Mouse (Mus musculus): ENCODE measurements around the gene Dpp3. TPM values are rescaled to one million over a fixed set of nuclear protein-coding genes. Genes with fewer than 3 reads are reported as not detected.

Gene Dpp3
- polyA plus RNA-seq, 1 experiment from 2014 or later: 87.8 TPM

Other genes with a start within 250 kb of the Dpp3 start
- gene Gm960, start 229.6 kb downstream of the Dpp3 start, polyA plus RNA-seq (2014; fragmentation: Nextera tagmentation; extraction: Ambion mirVana): 1.2 TPM in 2 replicates
- gene Sptbn2, start 217.1 kb downstream of the Dpp3 start, polyA plus RNA-seq (2014; fragmentation: Nextera tagmentation; extraction: Ambion mirVana): 0.42 and 0.49 TPM in 2 replicates
- gene Rbm4b, start 171.8 kb downstream of the Dpp3 start, polyA plus RNA-seq (2014; fragmentation: Nextera tagmentation; extraction: Ambion mirVana): 37.0 and 43.4 TPM in 2 replicates
- gene Rbm4, start 134.4 kb downstream of the Dpp3 start, polyA plus RNA-seq (2014; fragmentation: Nextera tagmentation; extraction: Ambion mirVana): 54.0 and 58.0 TPM in 2 replicates
- gene Gm21992, start 116.7 kb downstream of the Dpp3 start, polyA plus RNA-seq (2014; fragmentation: Nextera tagmentation; extraction: Ambion mirVana): 19.8 and 24.0 TPM in 2 replicates
- 58.0 and 67.5 TPM in 2 replicates for gene Rbm14, start 116.7 kb downstream of the Dpp3 start, polyA plus RNA-seq (2014; fragmentation: Nextera tagmentation; extraction: Ambion mirVana)
- gene Ccs, start 89.0 kb downstream of the Dpp3 start, polyA plus RNA-seq (2014; fragmentation: Nextera tagmentation; extraction: Ambion mirVana): 37.5 and 38.8 TPM in 2 replicates
- not detected in 2 replicates for gene Ccdc87, start 88.9 kb downstream of the Dpp3 start, polyA plus RNA-seq (2014; fragmentation: Nextera tagmentation; extraction: Ambion mirVana)
- 23.3 and 30.2 TPM in 2 replicates for gene Ctsf, start 73.2 kb downstream of the Dpp3 start, polyA plus RNA-seq (2014; fragmentation: Nextera tagmentation; extraction: Ambion mirVana)
- 4.5 and 5.2 TPM in 2 replicates for gene Actn3, start 50.4 kb downstream of the Dpp3 start, polyA plus RNA-seq (2014; fragmentation: Nextera tagmentation; extraction: Ambion mirVana)
- gene Zdhhc24, start 49.6 kb downstream of the Dpp3 start, polyA plus RNA-seq (2014; fragmentation: Nextera tagmentation; extraction: Ambion mirVana): 7.1 and 8.9 TPM in 2 replicates
- 1.9 and 2.9 TPM in 2 replicates for gene Bbs1, start 21.7 kb downstream of the Dpp3 start, polyA plus RNA-seq (2014; fragmentation: Nextera tagmentation; extraction: Ambion mirVana)
- 0.86 and 1.1 TPM in 2 replicates for gene Peli3, start 14.8 kb upstream of the Dpp3 start, polyA plus RNA-seq (2014; fragmentation: Nextera tagmentation; extraction: Ambion mirVana)
- 117 and 129 TPM in 2 replicates for gene Mrpl11, start 33.9 kb upstream of the Dpp3 start, polyA plus RNA-seq (2014; fragmentation: Nextera tagmentation; extraction: Ambion mirVana)
- gene Npas4, start 62.0 kb upstream of the Dpp3 start, polyA plus RNA-seq (2014; fragmentation: Nextera tagmentation; extraction: Ambion mirVana): 0.11 and 0.13 TPM in 2 replicates
- 8.2 and 10.3 TPM in 2 replicates for gene Slc29a2, start 95.6 kb upstream of the Dpp3 start, polyA plus RNA-seq (2014; fragmentation: Nextera tagmentation; extraction: Ambion mirVana)
- gene B4gat1, start 110.5 kb upstream of the Dpp3 start, polyA plus RNA-seq (2014; fragmentation: Nextera tagmentation; extraction: Ambion mirVana): 37.4 and 46.9 TPM in 2 replicates
- gene AC124502.3, start 110.6 kb upstream of the Dpp3 start, polyA plus RNA-seq (2014; fragmentation: Nextera tagmentation; extraction: Ambion mirVana): 0.93 and 2.0 TPM in 2 replicates
- 35.3 and 36.4 TPM in 2 replicates for gene Brms1, start 113.1 kb upstream of the Dpp3 start, polyA plus RNA-seq (2014; fragmentation: Nextera tagmentation; extraction: Ambion mirVana)
- gene Rin1, start 122.2 kb upstream of the Dpp3 start, polyA plus RNA-seq (2014; fragmentation: Nextera tagmentation; extraction: Ambion mirVana): 3.0 and 4.3 TPM in 2 replicates
- 24.2 and 27.3 TPM in 2 replicates for gene Cd248, start 139.8 kb upstream of the Dpp3 start, polyA plus RNA-seq (2014; fragmentation: Nextera tagmentation; extraction: Ambion mirVana)
- 4.6 and 4.7 TPM in 2 replicates for gene Tmem151a, start 157.2 kb upstream of the Dpp3 start, polyA plus RNA-seq (2014; fragmentation: Nextera tagmentation; extraction: Ambion mirVana)
- 102 and 103 TPM in 2 replicates for gene Yif1a, start 160.3 kb upstream of the Dpp3 start, polyA plus RNA-seq (2014; fragmentation: Nextera tagmentation; extraction: Ambion mirVana)
- 8.4 TPM in 2 replicates for gene Cnih2, start 170.2 kb upstream of the Dpp3 start, polyA plus RNA-seq (2014; fragmentation: Nextera tagmentation; extraction: Ambion mirVana)
- 211 and 225 TPM in 2 replicates for gene Rab1b, start 178.8 kb upstream of the Dpp3 start, polyA plus RNA-seq (2014; fragmentation: Nextera tagmentation; extraction: Ambion mirVana)
- gene Klc2, start 190.3 kb upstream of the Dpp3 start, polyA plus RNA-seq (2014; fragmentation: Nextera tagmentation; extraction: Ambion mirVana): 19.8 and 24.3 TPM in 2 replicates